ENCODE assay signal across 11 mouse cellular contexts in genomic region chr10:75100298-75100697, GRCm38 (mm10). TPM values are rescaled to one million over a fixed set of nuclear protein-coding genes. Genes with fewer than 3 reads are reported as not detected.
DNase-seq lines count a peak whose midpoint lies in the region; ATAC-seq lines count a peak whose summit lies in the region.
"Had no signal": no experiment of that assay in that cellular context is flagged by ENCODE, and none has a peak within 500 bp of the region (broad histone marks: within the 10 kb centered on the region; RNA-seq: fewer than 3 reads in every experiment).

No protein-coding gene starts in this region.

- WGBS in forebrain, embryonic 13.5 days: 81% methylated on average over 7 of the region's 7 CpGs
- 87% methylated on average over 7 of the region's 7 CpGs for WGBS in forebrain, embryonic 12.5 days
- WGBS in neural tube, embryonic 12.5 days: 61% methylated on average over 7 of the region's 7 CpGs
- 37% methylated on average over 7 of the region's 7 CpGs for WGBS in neural tube, embryonic 15.5 days
- 63% methylated on average over 7 of the region's 7 CpGs for WGBS in stomach, embryonic 16.5 days
- WGBS in heart, embryonic 12.5 days: 86% methylated on average over 7 of the region's 7 CpGs

- H3K9me3 ChIP-seq in forebrain, embryonic 13.5 days (replicated peaks): no peaks in the 10 kb centered on the region
- no peaks in the 10 kb centered on the region for H3K9me3 ChIP-seq in forebrain, embryonic 12.5 days
- H3K9me3 ChIP-seq in neural tube, embryonic 12.5 days: no peaks in the 10 kb centered on the region
- no peaks in the 10 kb centered on the region for H3K9me3 ChIP-seq in neural tube, embryonic 15.5 days (replicated peaks)
- no peaks in the 10 kb centered on the region for H3K9me3 ChIP-seq in stomach, embryonic 16.5 days (replicated peaks; ENCODE audit: control insufficient read depth, low read length)
- no peaks in the 10 kb centered on the region for H3K9me3 ChIP-seq in heart, embryonic 12.5 days (replicated peaks)
- H3K9me3 ChIP-seq: midbrain, embryonic 12.5 days had no signal

- H3K4me2 ChIP-seq in forebrain, embryonic 13.5 days: no peak overlapping the region
- no peak overlapping the region for H3K4me2 ChIP-seq in forebrain, embryonic 12.5 days
- no peak overlapping the region for H3K4me2 ChIP-seq in neural tube, embryonic 12.5 days (replicated peaks)
- no peak overlapping the region for H3K4me2 ChIP-seq in neural tube, embryonic 15.5 days
- no peak overlapping the region for H3K4me2 ChIP-seq in stomach, embryonic 16.5 days (ENCODE audit: low read depth, low read length)
- no peak overlapping the region for H3K4me2 ChIP-seq in heart, embryonic 12.5 days
- H3K4me2 ChIP-seq: midbrain, embryonic 12.5 days had no signal

- no peaks in the 10 kb centered on the region for H3K27me3 ChIP-seq in forebrain, embryonic 13.5 days
- H3K27me3 ChIP-seq in forebrain, embryonic 12.5 days: no peaks in the 10 kb centered on the region; the same call in 1 of the 2 replicates
- no peaks in the 10 kb centered on the region for H3K27me3 ChIP-seq in neural tube, embryonic 12.5 days (replicated peaks)
- no peaks in the 10 kb centered on the region for H3K27me3 ChIP-seq in neural tube, embryonic 15.5 days (replicated peaks)
- H3K27me3 ChIP-seq in stomach, embryonic 16.5 days (ENCODE audit: control insufficient read depth, insufficient read depth, low read length): no peaks in the 10 kb centered on the region
- H3K27me3 ChIP-seq in heart, embryonic 12.5 days (replicated peaks): peaks cover 51% of the 10 kb centered on the region
- H3K27me3 ChIP-seq: midbrain, embryonic 12.5 days had no signal

- H3K4me3 ChIP-seq in forebrain, embryonic 13.5 days: no peak overlapping the region
- H3K4me3 ChIP-seq in forebrain, embryonic 12.5 days (replicated peaks): no peak overlapping the region
- H3K4me3 ChIP-seq in neural tube, embryonic 12.5 days: no peak overlapping the region
- no peak overlapping the region for H3K4me3 ChIP-seq in neural tube, embryonic 15.5 days (replicated peaks)
- no peak overlapping the region for H3K4me3 ChIP-seq in stomach, embryonic 16.5 days (replicated peaks; ENCODE audit: low read length)
- H3K4me3 ChIP-seq in heart, embryonic 12.5 days: no peak overlapping the region
- H3K4me3 ChIP-seq: midbrain, embryonic 12.5 days had no signal

- DNase-seq in layer of hippocampus, adult 8-10 months (ENCODE audit: low spot score in 2 of 2): peak; percentile 64 to 69
- no peak for DNase-seq in spleen, postnatal 14 days (ENCODE audit: low spot score in 2 of 2)
- DNase-seq: kidney, adult 8-10 months; spleen, adult 18-20 months had no signal

- H3K36me3 ChIP-seq in forebrain, embryonic 13.5 days (ENCODE audit: poor library complexity, severe bottlenecking): no peaks in the 10 kb centered on the region
- no peaks in the 10 kb centered on the region for H3K36me3 ChIP-seq in forebrain, embryonic 12.5 days (replicated peaks)
- no peaks in the 10 kb centered on the region for H3K36me3 ChIP-seq in neural tube, embryonic 12.5 days
- no peaks in the 10 kb centered on the region for H3K36me3 ChIP-seq in neural tube, embryonic 15.5 days
- no peaks in the 10 kb centered on the region for H3K36me3 ChIP-seq in stomach, embryonic 16.5 days (ENCODE audit: control insufficient read depth, insufficient read depth, low read length)
- H3K36me3 ChIP-seq in heart, embryonic 12.5 days: no peaks in the 10 kb centered on the region
- H3K36me3 ChIP-seq: midbrain, embryonic 12.5 days had no signal

- peak overlapping the region; percentile 25; the same call in 1 of the 2 replicates for H3K27ac ChIP-seq in forebrain, embryonic 13.5 days
- H3K27ac ChIP-seq in forebrain, embryonic 12.5 days: no peak overlapping the region
- no peak overlapping the region for H3K27ac ChIP-seq in neural tube, embryonic 12.5 days
- H3K27ac ChIP-seq in neural tube, embryonic 15.5 days (replicated peaks): no peak overlapping the region; the same call in 1 of the 2 replicates
- H3K27ac ChIP-seq in stomach, embryonic 16.5 days (ENCODE audit: low read length): peak overlapping the region; percentile 3; the same call in 1 of the 2 replicates
- H3K27ac ChIP-seq in heart, embryonic 12.5 days (ENCODE audit: poor library complexity, severe bottlenecking): no peak overlapping the region
- H3K27ac ChIP-seq: midbrain, embryonic 12.5 days had no signal

- H3K9ac ChIP-seq in forebrain, embryonic 13.5 days: no peak overlapping the region
- H3K9ac ChIP-seq in forebrain, embryonic 12.5 days: no peak overlapping the region
- no peak overlapping the region for H3K9ac ChIP-seq in neural tube, embryonic 12.5 days
- H3K9ac ChIP-seq in neural tube, embryonic 15.5 days (replicated peaks): no peak overlapping the region
- 0 out of 2 replicates have a peak overlapping the region, but pooled peaks have one; percentile 16 for H3K9ac ChIP-seq in stomach, embryonic 16.5 days (ENCODE audit: low read length)
- no peak overlapping the region for H3K9ac ChIP-seq in heart, embryonic 12.5 days
- H3K9ac ChIP-seq: midbrain, embryonic 12.5 days had no signal

- peak; percentile 34; the same call in 1 of the 2 replicates for ATAC-seq in forebrain, embryonic 13.5 days
- ATAC-seq in forebrain, embryonic 12.5 days (ENCODE audit: low FRiP score): no peak
- 0 out of 2 replicates have a peak, but pooled peaks have one; percentile 4 for ATAC-seq in neural tube, embryonic 12.5 days (ENCODE audit: low FRiP score, low read depth)
- ATAC-seq in neural tube, embryonic 15.5 days (ENCODE audit: low FRiP score): no peak
- ATAC-seq in stomach, embryonic 16.5 days (ENCODE audit: insufficient read depth, low FRiP score): no peak
- ATAC-seq in heart, embryonic 12.5 days (ENCODE audit: insufficient number of reproducible peaks, low FRiP score): no peak

- H3K4me1 ChIP-seq in forebrain, embryonic 13.5 days: peaks cover 58% of the 10 kb centered on the region
- H3K4me1 ChIP-seq in forebrain, embryonic 12.5 days: peaks cover 54% of the 10 kb centered on the region
- H3K4me1 ChIP-seq in neural tube, embryonic 12.5 days: peaks cover 45% of the 10 kb centered on the region
- H3K4me1 ChIP-seq in neural tube, embryonic 15.5 days: peaks cover 68% of the 10 kb centered on the region
- peaks cover 41% of the 10 kb centered on the region for H3K4me1 ChIP-seq in stomach, embryonic 16.5 days (ENCODE audit: control insufficient read depth, insufficient read depth, low read length)
- H3K4me1 ChIP-seq in heart, embryonic 12.5 days (replicated peaks): peaks cover 66% of the 10 kb centered on the region

RNA-seq across cellular contexts. Expression of gene Bcr, which starts 39.9 kb away (rescaled TPM):
- 11.5 and 13.5 TPM in 2 replicates for polyA plus RNA-seq in forebrain, embryonic 13.5 days (2015; fragmentation: Nextera tagmentation; extraction: Ambion mirVana)
- 11.5 TPM in 2 replicates for polyA plus RNA-seq in forebrain, embryonic 12.5 days (2016; fragmentation: Nextera tagmentation; extraction: Ambion mirVana)
- polyA plus RNA-seq in neural tube, embryonic 12.5 days (2016; fragmentation: Nextera tagmentation; extraction: Ambion mirVana): 11.5 and 13.6 TPM in 2 replicates
- 13.9 and 15.6 TPM in 2 replicates for polyA plus RNA-seq in neural tube, embryonic 15.5 days (2015; fragmentation: Nextera tagmentation; extraction: Ambion mirVana)
- total RNA-seq in layer of hippocampus, adult 8-10 months (2022): 100 to 1,000 TPM in 2 of 4 experiments, 10 to 100 TPM in 2; 96.5 to 140 (median 115) TPM
- 7.4 and 8.8 TPM in 2 replicates for polyA plus RNA-seq in stomach, embryonic 16.5 days (2015; fragmentation: Nextera tagmentation; extraction: Ambion mirVana)
- polyA plus RNA-seq in heart, embryonic 12.5 days (2016; fragmentation: Nextera tagmentation; extraction: Ambion mirVana): 21.9 and 23.7 TPM in 2 replicates

Comparison
In these comparisons a context has a peak if more than half of its experiments do, and no peak if none do; other contexts are left out.
1. ATAC-seq: peak in forebrain, embryonic 13.5 days (single experiment) and neural tube, embryonic 12.5 days (single experiment); none in forebrain, embryonic 12.5 days (single experiment), neural tube, embryonic 15.5 days (single experiment), stomach, embryonic 16.5 days (single experiment) and heart, embryonic 12.5 days (single experiment).
2. H3K27ac ChIP-seq: peak in forebrain, embryonic 13.5 days (single experiment) and stomach, embryonic 16.5 days (single experiment); none in forebrain, embryonic 12.5 days (single experiment), neural tube, embryonic 12.5 days (single experiment), neural tube, embryonic 15.5 days (single experiment) and heart, embryonic 12.5 days (single experiment).
3. DNase-seq: peak in layer of hippocampus, adult 8-10 months (2 of 2); none in spleen, postnatal 14 days (0 of 2).